Mouse (Mus musculus) megakaryocyte, embryonic 14.5 days (primary cell): ENCODE measurements around the gene Ube2g1. TPM values are rescaled to one million over a fixed set of nuclear protein-coding genes. Genes with fewer than 3 reads are reported as not detected.
"Not testable (repeated sequence)": the region's sequence is repeated elsewhere in the genome, so short reads cannot be mapped to it uniquely, and the experiment has no call there.

Experiments used
- H3K27me3 ChIP-seq: replicated peaks from 2 replicates; pipeline ENCODE3; 2012; ENCODE audit warnings: inconsistent platforms
- H3K36me3 ChIP-seq: replicated peaks from 2 replicates; pipeline ENCODE3; 2012; ENCODE audit warnings: low read length, inconsistent platforms, mixed read lengths
- H3K4me1 ChIP-seq: 2 replicates; pipeline ENCODE4 v1.6.1; 2012; ENCODE audit warnings: inconsistent platforms
- H3K4me3 ChIP-seq: replicated peaks from 2 replicates; pipeline ENCODE3; 2012; ENCODE audit warnings: moderate library complexity, mild to moderate bottlenecking, inconsistent platforms
- H3K9me3 ChIP-seq: 2 replicates; pipeline ENCODE4 v1.6.1; 2012; ENCODE audit warnings: inconsistent platforms
- FLI1 ChIP-seq: IDR thresholded peaks from 2 replicates; pipeline ENCODE4 v1.6.1; 2012; ENCODE audit warnings: low read length, inconsistent platforms, mixed read lengths
- GATA1 ChIP-seq: IDR thresholded peaks from 3 replicates; pipeline ENCODE4 v1.6.1; 2012; ENCODE audit warnings: mixed read lengths, low read length, inconsistent platforms, borderline replicate concordance
- polyA plus RNA-seq: library from polyadenylated mRNA; stranded (reverse); fragments of >175 nt; gene quantifications from 2 replicates; pipeline ENCODE4 v1.2.3, GENCODE M21; 2012; ENCODE audit warnings: low replicate concordance; ENCODE audit not compliant: insufficient read depth

Gene Ube2g1
- polyA plus RNA-seq, 1 experiment: 13.4 TPM

DNA sequence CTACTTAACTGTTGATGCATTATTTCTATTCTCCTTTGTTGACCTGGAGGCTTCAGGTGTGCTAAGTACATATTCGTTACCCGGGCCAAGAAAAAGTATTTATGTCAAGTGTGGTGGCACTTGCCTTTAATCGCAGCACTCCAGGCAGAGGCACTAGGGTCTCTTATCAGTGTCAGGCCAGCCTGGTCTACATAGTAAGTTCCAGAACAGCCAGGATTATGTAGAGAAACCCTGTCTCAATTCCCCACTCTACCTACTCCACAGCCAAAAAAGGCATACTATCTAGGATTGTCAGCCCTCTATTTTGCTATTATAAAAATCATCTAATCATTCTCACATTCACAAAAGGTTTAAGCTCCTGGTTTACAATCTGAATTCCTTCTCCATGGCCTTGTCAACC lies 82.0 kb downstream of the Ube2g1 start:
- TF ChIP-seq GATA1 (no peak), FLI1 (no peak)
- Histone ChIP-seq H3K36me3 (peaks cover 29% of the 10 kb centered on the region), H3K27me3 (no peaks in the 10 kb centered on the region), H3K9me3 (no peaks in the 10 kb centered on the region), H3K4me3 (peak overlapping the region; percentile 95), H3K4me1 (peaks cover 53% of the 10 kb centered on the region)

DNA sequence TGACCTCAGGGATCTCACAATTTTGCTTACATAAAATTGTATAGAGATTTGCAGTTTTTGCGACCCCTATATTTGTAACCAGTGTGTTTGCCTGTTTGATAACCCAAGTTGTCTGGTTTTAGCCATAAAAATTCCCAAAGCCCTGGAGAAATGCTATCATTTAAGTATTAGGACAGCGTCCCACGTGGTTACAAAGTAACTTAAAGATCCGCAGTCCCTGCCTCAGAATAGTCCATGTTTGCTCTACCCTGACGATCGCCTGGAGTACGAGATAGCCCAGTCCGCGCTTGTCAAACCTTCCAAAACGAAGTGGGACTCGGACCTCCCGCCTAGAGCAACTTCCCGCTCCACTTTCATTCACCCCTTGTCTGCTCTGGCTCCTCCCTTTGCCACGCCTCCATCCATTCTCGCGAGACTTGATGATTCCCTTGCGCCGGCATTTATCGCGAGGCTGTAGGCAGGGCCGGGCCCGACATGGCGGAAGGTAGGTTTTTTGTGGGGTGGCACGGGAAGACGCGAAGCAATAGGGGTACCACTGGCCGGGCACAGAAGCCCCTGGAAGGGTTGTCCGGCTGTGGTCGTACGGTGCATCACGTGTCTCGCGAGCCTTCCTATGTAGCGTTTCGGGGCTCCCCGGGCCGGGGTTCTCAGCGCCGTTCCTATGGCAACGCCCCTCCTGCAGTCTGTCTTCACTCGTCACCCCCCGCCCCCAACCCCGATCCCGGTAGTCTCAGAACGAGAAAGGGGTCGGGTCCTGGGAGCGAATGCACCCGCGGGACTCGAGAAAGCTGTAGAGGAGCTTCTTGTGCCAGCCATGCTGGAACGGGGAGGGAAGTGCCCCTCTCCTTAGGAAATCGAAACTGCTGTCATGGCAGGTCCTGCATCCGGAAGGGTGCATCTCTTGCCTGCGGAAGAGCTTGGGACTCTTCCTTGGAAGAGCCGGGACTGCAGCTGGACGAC lies 82.7 kb downstream of the Ube2g1 start, which contains the start of gene Ankfy1:
Gene Ankfy1, plus strand, starts transcription at position 456 of the 960 bp plus-strand sequence.
- Histone ChIP-seq H3K4me1 (peaks cover 57% of the 10 kb centered on the region), H3K9me3 (no peaks in the 10 kb centered on the region)

DNA sequence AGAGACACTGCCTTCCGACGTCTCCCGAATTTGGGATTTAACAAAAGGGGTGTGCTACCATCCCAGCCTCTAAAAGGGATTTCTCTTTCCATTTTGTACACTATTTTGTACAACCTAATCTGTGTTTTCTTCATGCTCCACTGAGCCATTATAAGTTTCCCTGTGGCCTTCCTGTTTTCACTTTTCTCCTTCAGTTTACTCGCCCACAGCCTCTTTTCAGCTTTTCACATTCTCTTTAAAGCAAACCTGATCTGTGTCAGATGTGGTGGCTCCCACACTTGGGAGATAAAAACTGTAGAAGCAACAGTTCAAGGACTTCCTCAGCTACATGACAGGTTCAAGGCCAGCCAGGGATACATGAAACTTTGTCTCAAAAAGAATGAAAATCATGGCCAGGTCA lies 85.3 kb downstream of the Ube2g1 start:
- no peaks in the 10 kb centered on the region for H3K27me3 ChIP-seq
- H3K9me3 ChIP-seq: no peaks in the 10 kb centered on the region
- H3K4me1 ChIP-seq: peaks cover 78% of the 10 kb centered on the region
- peaks cover 27% of the 10 kb centered on the region for H3K36me3 ChIP-seq
- no peak overlapping the region for H3K4me3 ChIP-seq
- TF ChIP-seq FLI1 (no peak), GATA1 (no peak)

More for the DNA sequence above, 82.7 kb downstream of the Ube2g1 start, which contains the start of gene Ankfy1:
- Histone ChIP-seq H3K4me3 (peak within 1 kb of the TSS; percentile 95), H3K36me3 (peaks cover 26% of the 10 kb centered on the region), H3K27me3 (no peaks in the 10 kb centered on the region)
- no peak for TF ChIP-seq GATA1
- no peak for TF ChIP-seq FLI1

- Histone ChIP-seq H3K4me3 (no peak overlapping the region), H3K9me3 (no peaks in the 10 kb centered on the region), H3K36me3 (peaks cover 40% of the 10 kb centered on the region), H3K4me1 (peaks cover 78% of the 10 kb centered on the region), H3K27me3 (no peaks in the 10 kb centered on the region)
- no peak for TF ChIP-seq FLI1
- TF ChIP-seq GATA1: no peak
These were observed 87.9 kb downstream of the Ube2g1 start for GRCm38 (mm10) chr11:72695025-72695424.

DNA sequence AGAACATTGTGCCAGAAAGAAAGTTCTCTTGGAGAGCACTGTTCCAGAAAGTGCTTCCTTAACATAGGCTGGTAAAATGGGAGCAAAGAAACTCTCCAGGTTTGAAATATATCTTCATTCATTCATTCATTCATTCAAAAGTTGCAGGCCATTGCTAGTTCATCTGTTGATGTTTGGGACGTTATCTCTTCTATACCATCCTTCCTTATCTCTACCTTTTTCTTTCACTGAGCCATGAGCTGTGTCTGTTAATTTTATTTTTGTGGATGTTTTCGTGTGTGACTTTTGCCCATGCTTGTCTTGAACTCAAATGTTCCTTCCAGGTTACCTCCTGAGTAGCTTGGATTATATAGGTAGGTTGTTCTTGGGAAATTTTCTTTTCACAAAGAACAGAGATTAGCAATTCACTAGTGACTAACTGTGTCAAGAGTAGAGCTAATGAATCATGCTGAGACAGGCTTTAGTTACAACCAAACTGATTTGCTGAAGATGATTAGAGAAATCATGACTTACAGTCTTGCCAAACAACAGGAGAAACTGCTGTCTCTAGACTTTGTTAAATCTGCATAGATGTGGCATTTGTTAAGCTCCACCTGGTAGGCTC lies 89.4 kb downstream of the Ube2g1 start:
- peaks cover 77% of the 10 kb centered on the region for H3K4me1 ChIP-seq

GRCm38 (mm10) chr11:72697323-72697722 lies 90.2 kb downstream of the Ube2g1 start:
- H3K9me3 ChIP-seq: no peaks in the 10 kb centered on the region
- H3K36me3 ChIP-seq: peaks cover 52% of the 10 kb centered on the region
- no peak for TF ChIP-seq FLI1
- TF ChIP-seq GATA1: no peak
- no peak overlapping the region for H3K4me3 ChIP-seq
- H3K4me1 ChIP-seq: peaks cover 68% of the 10 kb centered on the region
- no peaks in the 10 kb centered on the region for H3K27me3 ChIP-seq

More for the DNA sequence above, 89.4 kb downstream of the Ube2g1 start:
- Histone ChIP-seq H3K4me3 (no peak overlapping the region), H3K36me3 (peaks cover 50% of the 10 kb centered on the region), H3K9me3 (no peaks in the 10 kb centered on the region), H3K27me3 (no peaks in the 10 kb centered on the region)
- TF ChIP-seq GATA1 (no peak), FLI1 (no peak)

DNA sequence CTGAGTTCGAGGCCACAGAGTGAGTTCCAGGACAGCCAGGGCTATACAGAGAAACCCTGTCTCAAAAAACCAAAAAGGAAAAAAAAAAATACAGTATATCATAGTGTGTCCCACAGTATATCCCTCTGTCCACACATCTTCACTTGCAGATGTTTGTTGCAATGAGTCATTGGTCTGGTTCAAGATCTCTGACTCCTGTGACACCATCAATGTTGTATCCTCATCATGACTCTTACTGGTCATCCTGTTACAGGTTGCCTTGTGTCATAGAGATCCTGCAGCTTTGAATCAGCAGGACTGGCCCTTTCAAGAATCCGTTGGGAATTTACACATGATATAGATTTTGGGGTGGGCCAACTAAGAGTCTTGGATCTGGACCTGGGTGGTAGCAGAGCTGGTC lies 98.0 kb downstream of the Ube2g1 start:
- H3K36me3 ChIP-seq: peaks cover 59% of the 10 kb centered on the region
- H3K9me3 ChIP-seq: not testable (repeated sequence)

GRCm38 (mm10) chr11:72712721-72713120 lies 105.6 kb downstream of the Ube2g1 start:
- TF ChIP-seq FLI1 (no peak), GATA1 (no peak)
- no peaks in the 10 kb centered on the region for H3K27me3 ChIP-seq
- peaks cover 61% of the 10 kb centered on the region for H3K36me3 ChIP-seq

More for the DNA sequence above, 98.0 kb downstream of the Ube2g1 start:
- H3K27me3 ChIP-seq, H3K4me3 ChIP-seq: not testable (repeated sequence)
- peaks cover 36% of the 10 kb centered on the region for H3K4me1 ChIP-seq

GRCm38 (mm10) chr11:72718161-72718560 lies 111.1 kb downstream of the Ube2g1 start:
- Histone ChIP-seq H3K4me3 (no peak overlapping the region), H3K9me3 (no peaks in the 10 kb centered on the region), H3K36me3 (peaks cover 70% of the 10 kb centered on the region), H3K4me1 (peaks cover 3% of the 10 kb centered on the region; the same call in 1 of the 2 replicates), H3K27me3 (no peaks in the 10 kb centered on the region)
- TF ChIP-seq GATA1 (no peak), FLI1 (no peak)

More at GRCm38 (mm10) chr11:72712721-72713120, 105.6 kb downstream of the Ube2g1 start:
- H3K9me3 ChIP-seq: no peaks in the 10 kb centered on the region; the same call in 1 of the 2 replicates
- H3K4me1 ChIP-seq: peaks cover 13% of the 10 kb centered on the region
- no peak overlapping the region for H3K4me3 ChIP-seq

GRCm38 (mm10) chr11:72723165-72723564 lies 116.1 kb downstream of the Ube2g1 start:
- H3K4me3 ChIP-seq: no peak overlapping the region
- no peak for TF ChIP-seq FLI1
- TF ChIP-seq GATA1: no peak
- H3K36me3 ChIP-seq: peaks cover 65% of the 10 kb centered on the region
- H3K4me1 ChIP-seq: peaks cover under 1% of the 10 kb centered on the region; the same call in 1 of the 2 replicates
- H3K9me3 ChIP-seq: no peaks in the 10 kb centered on the region
- H3K27me3 ChIP-seq: no peaks in the 10 kb centered on the region
